Mouse (Mus musculus): ENCODE measurements around the gene Syt16. TPM values are rescaled to one million over a fixed set of nuclear protein-coding genes. Genes with fewer than 3 reads are reported as not detected.
A peak's percentile ranks its signal among the peaks of the same experiment; 100 is the strongest.

Gene Syt16
- total and polyA plus RNA-seq, 3 experiments = 0.05 TPM; not detected in 2

GRCm38 (mm10) chr12:73969142-73969541 lies 28.3 kb upstream of the Syt16 start:
- dilution Hi-C loops (cut with MboI; ENCODE audit: extremely low pct_ligation_motif_present, extremely low pct_unique_long_range_greater_than_20kb, low sequenced_read_pairs) = no loop called here
- H3K79me2 ChIP-seq (replicated peaks; ENCODE audit: control insufficient read depth, extremely low read depth, insufficient read depth, poor library complexity, severe bottlenecking) = peaks cover 6% of the 10 kb centered on the region
- TF ChIP-seq ZMIZ1 (IDR thresholded peaks at IDR 0.05; ENCODE audit: low read depth, low read length) (no peak), ZKSCAN1 (IDR thresholded peaks at IDR 0.05; ENCODE audit: borderline replicate concordance, low read depth, low read length) (peak; percentile 92)
- no peak for DNase-seq (ENCODE audit: extremely low read depth)
- no peak overlapping the region for H3K27ac ChIP-seq (ENCODE audit: insufficient read depth, low read depth)
- H3K27me3 ChIP-seq (replicated peaks) = no peaks in the 10 kb centered on the region
- peaks cover 27 to 59% of the 10 kb centered on the region in 2 experiments for H3K36me3 ChIP-seq (replicated peaks in 1 of 2; ENCODE audit: control insufficient read depth in 1 of 2, insufficient read depth in 1 of 2, low read length in 1 of 2)
- H3K4me3 ChIP-seq (replicated peaks in 1 of 3; ENCODE audit: low read depth in 2 of 3, low read length in 2 of 3, poor library complexity in 1 of 3) = no peak overlapping the region
- H3K9me3 ChIP-seq (replicated peaks; ENCODE audit: low read length) = peaks cover 14% of the 10 kb centered on the region
- H3K9ac ChIP-seq (ENCODE audit: insufficient read depth, low read depth) = no peak overlapping the region
- H3K4me2 ChIP-seq (ENCODE audit: insufficient read depth, low read depth, poor library complexity, severe bottlenecking) = no peak overlapping the region
- in situ Hi-C loops (cut with MboI; ENCODE audit: low pct_ligation_motif_present, low pct_unique_long_range_greater_than_20kb, low sequenced_read_pairs) = no loop called here
- H3K4me1 ChIP-seq (ENCODE audit: control insufficient read depth in 1 of 2, insufficient read depth in 2 of 2) = peaks cover 0 to 16% of the 10 kb centered on the region in 2 experiments; a peak in 3 of 4 replicates

- dilution Hi-C loops (cut with MboI; ENCODE audit: extremely low pct_ligation_motif_present, extremely low pct_unique_long_range_greater_than_20kb, low sequenced_read_pairs) = no loop called here
- H3K27ac ChIP-seq (ENCODE audit: insufficient read depth, low read depth) = peak overlapping the region; percentile 16; the same call in 1 of the 2 replicates
- H3K9me3 ChIP-seq (replicated peaks; ENCODE audit: low read length) = peaks cover 14% of the 10 kb centered on the region
- no peak overlapping the region for H3K9ac ChIP-seq (ENCODE audit: insufficient read depth, low read depth)
- in situ Hi-C loops (cut with MboI; ENCODE audit: low pct_ligation_motif_present, low pct_unique_long_range_greater_than_20kb, low sequenced_read_pairs) = no loop called here
- no peaks in the 10 kb centered on the region for H3K79me2 ChIP-seq (replicated peaks; ENCODE audit: control insufficient read depth, extremely low read depth, insufficient read depth, poor library complexity, severe bottlenecking)
- H3K4me3 ChIP-seq (replicated peaks in 1 of 3; ENCODE audit: low read depth in 2 of 3, low read length in 2 of 3, poor library complexity in 1 of 3) = no peak overlapping the region
- peak; percentile 89 for DNase-seq (ENCODE audit: extremely low read depth)
- H3K27me3 ChIP-seq (replicated peaks) = no peaks in the 10 kb centered on the region
- H3K36me3 ChIP-seq (replicated peaks in 1 of 2; ENCODE audit: control insufficient read depth in 1 of 2, insufficient read depth in 1 of 2, low read length in 1 of 2) = peaks cover 26 to 79% of the 10 kb centered on the region in 2 experiments
- H3K4me1 ChIP-seq (ENCODE audit: control insufficient read depth in 1 of 2, insufficient read depth in 2 of 2) = peaks cover 9 to 42% of the 10 kb centered on the region in 2 experiments; a peak in 3 of 4 replicates
- H3K4me2 ChIP-seq (ENCODE audit: insufficient read depth, low read depth, poor library complexity, severe bottlenecking) = peak overlapping the region; percentile 68; the same call in 1 of the 2 replicates
- TF ChIP-seq ZNF384 (IDR thresholded peaks at IDR 0.05; ENCODE audit: low read depth, low read length) (no peak), MXI1 (IDR thresholded peaks at IDR 0.05; ENCODE audit: low read depth, low read length) (peak; percentile 79), JUND (conservative IDR thresholded peaks at IDR 0.05; ENCODE audit: low read depth, low read length) (peak; percentile 57; the same call in 1 of the 2 replicates), MAFK (IDR thresholded peaks at IDR 0.05; ENCODE audit: insufficient replicate concordance, low read length) (peak; percentile 36; the same call in 1 of the 2 replicates), MAX (IDR thresholded peaks at IDR 0.05; ENCODE audit: low read length) (peak; percentile 99), ZMIZ1 (IDR thresholded peaks at IDR 0.05; ENCODE audit: low read depth, low read length) (no peak), CTCF (conservative IDR thresholded peaks at IDR 0.05 in 1 of 2, IDR thresholded peaks at IDR 0.05 in 1 of 2; ENCODE audit: low read depth in 2 of 2, low read length in 2 of 2) (no peak), CHD1 (IDR thresholded peaks at IDR 0.05; ENCODE audit: low read depth, low read length) (no peak), KAT2A (IDR thresholded peaks at IDR 0.05; ENCODE audit: insufficient replicate concordance, low read length) (0 out of 2 replicates have a peak, but pooled peaks have one; percentile 37), E2F4 (IDR thresholded peaks at IDR 0.05; ENCODE audit: insufficient replicate concordance, low read depth, low read length) (no peak), ZKSCAN1 (IDR thresholded peaks at IDR 0.05; ENCODE audit: borderline replicate concordance, low read depth, low read length) (no peak), ETS1 (conservative IDR thresholded peaks at IDR 0.05; ENCODE audit: low read depth, low read length) (peak; percentile 79), ELF1 (IDR thresholded peaks at IDR 0.05; ENCODE audit: low read depth, low read length) (peak; percentile 25; the same call in 1 of the 2 replicates), USF1 (IDR thresholded peaks at IDR 0.05; ENCODE audit: low read depth, low read length) (peak; percentile 79), ZC3H11A (IDR thresholded peaks at IDR 0.05; ENCODE audit: low read depth, low read length) (no peak), UBTF (IDR thresholded peaks at IDR 0.05; ENCODE audit: low read depth, low read length) (no peak), PAX5 (IDR thresholded peaks at IDR 0.05; ENCODE audit: low read length) (no peak), GABPA (IDR thresholded peaks at IDR 0.05; ENCODE audit: insufficient replicate concordance, low read depth, low read length) (no peak), SMC3 (IDR thresholded peaks at IDR 0.05; ENCODE audit: low read depth, low read length) (no peak), RAD21 (IDR thresholded peaks at IDR 0.05; ENCODE audit: low read depth, low read length) (no peak), HCFC1 (IDR thresholded peaks at IDR 0.05; ENCODE audit: low read depth, low read length) (no peak), RCOR1 (conservative IDR thresholded peaks at IDR 0.05; ENCODE audit: low read depth, low read length) (0 out of 2 replicates have a peak, but pooled peaks have one; percentile 51), MAZ (IDR thresholded peaks at IDR 0.05; ENCODE audit: low read depth, low read length) (no peak), POLR2A (IDR thresholded peaks at IDR 0.05; ENCODE audit: low read depth, low read length) (peak; percentile 34; the same call in 1 of the 2 replicates), NELFE (IDR thresholded peaks at IDR 0.05; ENCODE audit: low read depth, low read length) (0 out of 2 replicates have a peak, but pooled peaks have one; percentile 32), EP300 (IDR thresholded peaks at IDR 0.05; ENCODE audit: low read length) (peak; percentile 93), CHD2 (IDR thresholded peaks at IDR 0.05; ENCODE audit: low read length) (no peak), MYC (IDR thresholded peaks at IDR 0.05; ENCODE audit: low read depth, low read length) (peak; percentile 94), POLR2AphosphoS2 (IDR thresholded peaks at IDR 0.05; ENCODE audit: low read depth, low read length) (no peak), NRF1 (IDR thresholded peaks at IDR 0.05; ENCODE audit: low read depth, low read length) (0 out of 2 replicates have a peak, but pooled peaks have one; percentile 15), JUN (IDR thresholded peaks at IDR 0.05; ENCODE audit: insufficient read depth, low read depth, low read length) (peak; percentile 55), TBP (conservative IDR thresholded peaks at IDR 0.05; ENCODE audit: low read depth, low read length) (0 out of 2 replicates have a peak, but pooled peaks have one; percentile 35)
Measured at GRCm38 (mm10) chr12:73974584-73974983, 22.9 kb upstream of the Syt16 start.
